Mouse (Mus musculus) gastrocnemius, postnatal 14 days (tissue): Measurements from ENCODE around the gene Gm15080. TPM values are rescaled to one million over a fixed set of nuclear protein-coding genes. Genes with fewer than 3 reads are reported as not detected.
"Not testable (repeated sequence)": the region's sequence is repeated elsewhere in the genome, so short reads cannot be mapped to it uniquely, and the experiment has no call there.

Experiments used
- DNase-seq: peaks from one replicate; pipeline ENCODE4 v3.0.0; 2021; ENCODE audit warnings: mixed read lengths
- intact Hi-C: fragments of 180-260 bp; cut with DNase I; formaldehyde crosslinking; loops from one replicate; pipeline ENCODE4 v1.15.1; 2025; ENCODE audit warnings: low total_unique reads
- long read RNA-seq, 2 experiments: library from polyadenylated mRNA; stranded (forward); transcript quantifications; one replicate each; pipeline ENCODE4 v2.0.0; 2021
- total RNA-seq, 2 experiments: library from RNA; stranded (reverse); gene quantifications; 2 replicates each; pipeline ENCODE4 v1.2.3; 2021

Gm15080 gene
- not detected for total RNA-seq
- long read RNA-seq, experiment 1, result 0 reads
- long read RNA-seq, experiment 2, result 0 reads

DNA sequence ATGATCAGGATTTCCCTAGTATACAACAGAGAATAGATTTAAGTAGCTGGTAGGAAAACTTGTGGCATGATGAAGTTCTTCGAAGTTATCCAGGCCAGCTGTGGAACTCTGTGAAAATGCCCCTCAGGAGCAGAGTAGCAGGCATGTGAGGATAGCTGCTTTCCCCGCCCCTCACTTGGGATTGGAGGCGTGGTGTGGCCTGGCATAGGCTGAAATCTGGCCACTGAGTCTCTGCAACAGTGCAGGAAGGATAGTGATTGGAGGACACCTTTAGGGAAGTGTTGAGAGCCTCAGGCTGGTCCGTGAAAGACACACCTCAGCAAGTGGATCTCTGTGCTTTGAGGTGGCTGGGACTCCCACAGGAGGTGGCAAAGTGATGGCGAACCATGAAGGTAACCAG lies at the start of gene Gm15080:
TSS of gene Gm15080 (plus strand) at position 301 of the 400 bp plus-strand sequence.
- DNase-seq, intact Hi-C loops: not testable (repeated sequence)

Other genes with a start within 250 kb of the Gm15080 start
- not detected for gene Gm15128, start 227.0 kb upstream of the Gm15080 start, total RNA-seq
- not detected for gene Gm15107, start 187.7 kb downstream of the Gm15080 start, total RNA-seq